Mouse (Mus musculus): ENCODE data around the gene Ush1g. TPM values are rescaled to one million over a fixed set of nuclear protein-coding genes. Genes with fewer than 3 reads are reported as not detected.

Gene Ush1g
- polyA plus RNA-seq, 1 experiment = not detected

- no peak for TF ChIP-seq GATA1 (IDR thresholded peaks at IDR 0.05; ENCODE audit: low read length)
These were observed 51.5 kb downstream of the Ush1g start for GRCm38 (mm10) chr11:115270148-115270861.

- TF ChIP-seq GATA1 (IDR thresholded peaks at IDR 0.05; ENCODE audit: low read length) = no peak
These were observed 52.3 kb downstream of the Ush1g start for GRCm38 (mm10) chr11:115269330-115270066.

GRCm38 (mm10) chr11:115267958-115268357 is 53.9 kb downstream of the Ush1g start:
- no peak for TF ChIP-seq GATA1 (IDR thresholded peaks at IDR 0.05; ENCODE audit: low read length)

- no peak for TF ChIP-seq GATA1 (IDR thresholded peaks at IDR 0.05; ENCODE audit: low read length)
These were observed 54.6 kb downstream of the Ush1g start, which contains the start of gene Grin2c for GRCm38 (mm10) chr11:115267061-115267883. TSS of gene Grin2c (minus strand) at chr11:115267243.

GRCm38 (mm10) chr11:115266400-115266778 is 55.5 kb downstream of the Ush1g start:
- no peak for TF ChIP-seq GATA1 (IDR thresholded peaks at IDR 0.05; ENCODE audit: low read length)

- TF ChIP-seq GATA1 (IDR thresholded peaks at IDR 0.05; ENCODE audit: low read length) = no peak
These were observed 56.0 kb downstream of the Ush1g start for GRCm38 (mm10) chr11:115265771-115266399.

Other genes with a start within 250 kb of the Ush1g start
- gene Rab37, start 230.6 kb downstream of the Ush1g start, polyA plus RNA-seq (2012) = 1.3 and 1.4 TPM in 2 replicates
- gene Cd300lf, start 188.0 kb downstream of the Ush1g start, polyA plus RNA-seq (2012) = not detected in 2 replicates
- 237 and 268 TPM in 2 replicates for gene Slc9a3r1, start 158.7 kb downstream of the Ush1g start, polyA plus RNA-seq (2012)
- 19.0 and 20.7 TPM in 2 replicates for gene Tmem104, start 134.6 kb downstream of the Ush1g start, polyA plus RNA-seq (2012)
- 33.7 and 35.0 TPM in 2 replicates for gene Nat9, start 134.2 kb downstream of the Ush1g start, polyA plus RNA-seq (2012)
- not detected in 2 replicates for gene Grin2c, start 54.8 kb downstream of the Ush1g start, polyA plus RNA-seq (2012)
- gene Fdxr, start 45.0 kb downstream of the Ush1g start, polyA plus RNA-seq (2012) = 43.5 and 49.9 TPM in 2 replicates
- not detected in 2 replicates for gene Fads6, start 24.4 kb downstream of the Ush1g start, polyA plus RNA-seq (2012)
- gene Otop2, start 14.9 kb downstream of the Ush1g start, polyA plus RNA-seq (2012) = not detected in 2 replicates
- not detected in 2 replicates for gene Otop3, start 12.7 kb upstream of the Ush1g start, polyA plus RNA-seq (2012)
- not detected in 2 replicates for gene Hid1, start 45.7 kb upstream of the Ush1g start, polyA plus RNA-seq (2012)
- gene Cdr2l, start 59.9 kb upstream of the Ush1g start, polyA plus RNA-seq (2012) = not detected in 2 replicates
- gene Mrpl58, start 81.7 kb upstream of the Ush1g start, polyA plus RNA-seq (2012) = 63.1 and 82.2 TPM in 2 replicates
- gene Atp5h, start 97.9 kb upstream of the Ush1g start, polyA plus RNA-seq (2012) = 69.9 and 151 TPM in 2 replicates
- 21.0 and 30.9 TPM in 2 replicates for gene Kctd2, start 98.1 kb upstream of the Ush1g start, polyA plus RNA-seq (2012)
- not detected in 2 replicates for gene Trim80, start 118.5 kb upstream of the Ush1g start, polyA plus RNA-seq (2012)
- gene Slc16a5, start 140.4 kb upstream of the Ush1g start, polyA plus RNA-seq (2012) = not detected in 2 replicates
- 22.5 and 23.0 TPM in 2 replicates for gene Armc7, start 153.6 kb upstream of the Ush1g start, polyA plus RNA-seq (2012)
- 142 and 157 TPM in 2 replicates for gene Nt5c, start 169.8 kb upstream of the Ush1g start, polyA plus RNA-seq (2012)
- 254 and 306 TPM in 2 replicates for gene Jpt1, start 192.3 kb upstream of the Ush1g start, polyA plus RNA-seq (2012)
- gene Sumo2, start 214.2 kb upstream of the Ush1g start, polyA plus RNA-seq (2012) = 337 and 347 TPM in 2 replicates
- 55.2 and 57.4 TPM in 2 replicates for gene Nup85, start 242.4 kb upstream of the Ush1g start, polyA plus RNA-seq (2012)

Data from G1E-ER4 (cell line).